Mouse (Mus musculus) heart, postnatal 10 days (tissue): ENCODE data around the gene Rnf183. TPM values are rescaled to one million over a fixed set of nuclear protein-coding genes. Genes with fewer than 3 reads are reported as not detected.
A peak's percentile ranks its signal among the peaks of the same experiment; 100 is the strongest.

Source experiments
- DNase-seq, 2 experiments: peaks; one replicate each; pipeline ENCODE4 v3.0.0; 2021
- intact Hi-C: fragments of 180-260 bp; cut with DNase I; formaldehyde crosslinking; loops from one replicate; pipeline ENCODE4 v1.15.1; 2025
- total RNA-seq, 2 experiments: library from RNA; stranded (reverse); gene quantifications; 2 replicates each; pipeline ENCODE4 v1.2.3; 2021

Rnf183 gene
- total RNA-seq, 2 experiments from 2014 or later, result not detected

- intact Hi-C loops, result no loop called here
- no peak for DNase-seq
These were observed 847 bp downstream of the Rnf183 start for GRCm38 (mm10) chr4:62433939-62434870.

- intact Hi-C loops, result no loop called here
- no peak for DNase-seq
These were observed 3.5 kb downstream of the Rnf183 start for GRCm38 (mm10) chr4:62431522-62431921.

GRCm38 (mm10) chr4:62430678-62431077 is 4.4 kb downstream of the Rnf183 start:
- intact Hi-C loops, result no loop called here
- DNase-seq, result no peak

GRCm38 (mm10) chr4:62429616-62430015 is 5.4 kb downstream of the Rnf183 start:
- DNase-seq, result no peak
- intact Hi-C loops, result no loop called here

- intact Hi-C loops, result no loop called here
- DNase-seq, result no peak
These were observed 6.9 kb downstream of the Rnf183 start for GRCm38 (mm10) chr4:62427978-62428758.

- intact Hi-C loops, result no loop called here
- no peak for DNase-seq
These were observed 9.2 kb downstream of the Rnf183 start for GRCm38 (mm10) chr4:62425891-62426290.

GRCm38 (mm10) chr4:62419091-62419490 is 16.0 kb downstream of the Rnf183 start:
- no peak for DNase-seq
- intact Hi-C loops, result no loop called here

GRCm38 (mm10) chr4:62418448-62418847 is 16.6 kb downstream of the Rnf183 start:
- intact Hi-C loops, result no loop called here
- no peak for DNase-seq

- intact Hi-C loops, result no loop called here
- DNase-seq, result no peak
These were observed 23.4 kb downstream of the Rnf183 start for GRCm38 (mm10) chr4:62411606-62412005.

- DNase-seq, result no peak
- intact Hi-C loops, result no loop called here
These were observed 24.7 kb downstream of the Rnf183 start for GRCm38 (mm10) chr4:62410325-62410724.

GRCm38 (mm10) chr4:62409615-62410014 is 25.4 kb downstream of the Rnf183 start:
- DNase-seq, result no peak
- intact Hi-C loops, result loop anchor here (10.0 kb wide), 1 partner anchor 95 kb away; the partner anchor contains the start of gene Hdhd3

- intact Hi-C loops, result loop anchor here (10.0 kb wide), 1 partner anchor 96 kb away; the partner anchor contains the start of gene Hdhd3
- DNase-seq, result peak; percentile 99
These were observed 26.3 kb downstream of the Rnf183 start, which contains the start of the genes Cdc26 and Prpf4 for GRCm38 (mm10) chr4:62408601-62409282. Cdc26 (minus strand) TSS chr4:62408642. Prpf4 (plus strand) TSS chr4:62408797.

- peak; percentile 73 to 75 for DNase-seq
- intact Hi-C loops, result loop anchor here (2.0 to 10.0 kb wide), 2 partner anchors 47 to 97 kb away; partner anchors contain the start of genes Fkbp15, Hdhd3 and Slc31a1
These were observed 27.1 kb downstream of the Rnf183 start for GRCm38 (mm10) chr4:62407730-62408582.

- no peak for DNase-seq
- intact Hi-C loops, result loop anchor here (2.0 to 10.0 kb wide), 2 partner anchors 45 to 99 kb away; partner anchors contain the start of genes Fkbp15, Hdhd3 and Slc31a1
These were observed 28.9 kb downstream of the Rnf183 start for GRCm38 (mm10) chr4:62406133-62406532.

- peak; percentile 19 to 27 for DNase-seq
- intact Hi-C loops, result no loop called here
These were observed 36.1 kb downstream of the Rnf183 start for GRCm38 (mm10) chr4:62398956-62399355.

- intact Hi-C loops, result no loop called here
- no peak for DNase-seq
These were observed 37.3 kb downstream of the Rnf183 start for GRCm38 (mm10) chr4:62397616-62398365.

GRCm38 (mm10) chr4:62395806-62396205 is 39.2 kb downstream of the Rnf183 start:
- no peak for DNase-seq
- intact Hi-C loops, result no loop called here

- DNase-seq, result no peak
These were observed 41.6 kb downstream of the Rnf183 start for GRCm38 (mm10) chr4:62393459-62393858.

GRCm38 (mm10) chr4:62391892-62392291 is 43.2 kb downstream of the Rnf183 start:
- intact Hi-C loops, result no loop called here

More at GRCm38 (mm10) chr4:62393459-62393858, 41.6 kb downstream of the Rnf183 start:
- intact Hi-C loops, result no loop called here

More at GRCm38 (mm10) chr4:62391892-62392291, 43.2 kb downstream of the Rnf183 start:
- DNase-seq, result no peak
